Mouse (Mus musculus) heart, postnatal 0 days (tissue): ENCODE measurements around the gene Kifc1.

Experiments used
- CTCF ChIP-seq: IDR thresholded peaks from 2 replicates; pipeline ENCODE4 v1.5.1; 2016; ENCODE audit warnings: antibody characterized with exemption, control low read depth, low read depth
- EP300 ChIP-seq: IDR thresholded peaks from 2 replicates; pipeline ENCODE4 v1.6.1; 2016; ENCODE audit warnings: antibody characterized with exemption, low read depth

DNA sequence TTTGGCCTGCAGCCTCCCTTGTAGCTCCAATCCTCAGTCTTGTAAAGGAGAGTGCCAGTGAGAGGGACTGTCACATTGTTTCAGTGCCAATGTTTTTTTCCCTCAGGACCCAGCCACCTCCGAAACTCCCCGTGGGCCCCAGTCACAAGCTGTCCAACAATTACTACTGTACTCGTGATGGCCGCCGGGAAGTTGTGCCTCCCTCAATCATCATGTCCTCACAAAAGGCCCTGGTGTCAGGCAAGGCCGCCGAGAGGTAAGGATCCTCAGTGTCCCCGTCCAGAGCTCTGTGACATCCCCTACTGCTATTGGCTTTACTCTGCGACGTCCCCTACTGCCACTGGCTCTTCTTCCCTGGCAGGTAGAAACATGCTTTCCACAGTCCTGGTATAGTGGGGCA lies 60.9 kb downstream of the Kifc1 start:
- TF ChIP-seq CTCF (no peak), EP300 (no peak)
